Mouse (Mus musculus): ENCODE results near the gene Hoxa7. TPM values are rescaled to one million over a fixed set of nuclear protein-coding genes. Genes with fewer than 3 reads are reported as not detected.

Gene Hoxa7
- polyA plus RNA-seq, 1 experiment from 2014 or later = 90.8 TPM

- H3K4me2 ChIP-seq (ENCODE audit: low read depth, low read length) = peak overlapping the region; percentile 99
- H3K4me1 ChIP-seq (ENCODE audit: control insufficient read depth, insufficient read depth, low read length) = peaks cover 36% of the 10 kb centered on the region
- WGBS = 3% methylated on average over 23 of the region's 23 CpGs
- H3K4me3 ChIP-seq (ENCODE audit: low read depth, low read length) = peak overlapping the region; percentile 88
- H3K36me3 ChIP-seq (ENCODE audit: control insufficient read depth, insufficient read depth, low read length) = no peaks in the 10 kb centered on the region
- peak overlapping the region; percentile 98 for H3K9ac ChIP-seq (replicated peaks; ENCODE audit: low read depth, low read length)
- H3K27me3 ChIP-seq (ENCODE audit: control insufficient read depth, insufficient read depth, low read length) = no peaks in the 10 kb centered on the region
- ATAC-seq (ENCODE audit: low read depth) = no peak
- peak overlapping the region; percentile 99 for H3K27ac ChIP-seq (ENCODE audit: low read depth, low read length)
- no peaks in the 10 kb centered on the region for H3K9me3 ChIP-seq (ENCODE audit: control insufficient read depth, low read length)
Observed at GRCm38 (mm10) chr6:52217895-52218642, 3.6 kb downstream of the Hoxa7 start.

DNA sequence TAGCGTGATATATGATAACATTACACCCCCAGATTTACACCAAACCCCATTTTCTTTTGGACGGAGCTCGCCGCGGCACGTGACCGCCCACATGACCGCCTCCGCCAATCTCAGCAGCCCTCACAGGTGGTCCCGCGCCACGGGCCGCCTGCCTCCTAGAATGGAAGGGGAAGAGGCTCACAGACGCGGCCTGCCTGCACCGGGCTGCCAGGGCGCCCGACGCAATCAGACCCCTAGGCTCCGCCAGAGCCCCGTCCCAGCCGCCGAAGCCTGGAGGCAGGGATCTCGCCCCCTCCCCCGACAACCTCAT is 4.2 kb downstream of the Hoxa7 start:
- H3K4me3 ChIP-seq (ENCODE audit: low read depth, low read length) = peak overlapping the region; percentile 88
- H3K9ac ChIP-seq (replicated peaks; ENCODE audit: low read depth, low read length) = peak overlapping the region; percentile 98
- H3K27ac ChIP-seq (ENCODE audit: low read depth, low read length) = peak overlapping the region; percentile 99
- H3K4me1 ChIP-seq (ENCODE audit: control insufficient read depth, insufficient read depth, low read length) = peaks cover 36% of the 10 kb centered on the region
- peak; percentile 79 for ATAC-seq (ENCODE audit: low read depth)
- peak overlapping the region; percentile 99 for H3K4me2 ChIP-seq (ENCODE audit: low read depth, low read length)
- no peaks in the 10 kb centered on the region for H3K36me3 ChIP-seq (ENCODE audit: control insufficient read depth, insufficient read depth, low read length)
- H3K27me3 ChIP-seq (ENCODE audit: control insufficient read depth, insufficient read depth, low read length) = no peaks in the 10 kb centered on the region
- WGBS = under 1% methylated on average over 24 of the region's 25 CpGs
- no peaks in the 10 kb centered on the region for H3K9me3 ChIP-seq (ENCODE audit: control insufficient read depth, low read length)

GRCm38 (mm10) chr6:52216691-52217458 is 4.8 kb downstream of the Hoxa7 start:
- ATAC-seq (ENCODE audit: low read depth) = peak; percentile 15
- Histone ChIP-seq H3K36me3 (ENCODE audit: control insufficient read depth, insufficient read depth, low read length) (no peaks in the 10 kb centered on the region), H3K4me1 (ENCODE audit: control insufficient read depth, insufficient read depth, low read length) (peaks cover 36% of the 10 kb centered on the region), H3K27me3 (ENCODE audit: control insufficient read depth, insufficient read depth, low read length) (no peaks in the 10 kb centered on the region), H3K27ac (ENCODE audit: low read depth, low read length) (peak overlapping the region; percentile 99), H3K9ac (replicated peaks; ENCODE audit: low read depth, low read length) (peak overlapping the region; percentile 98), H3K9me3 (ENCODE audit: control insufficient read depth, low read length) (no peaks in the 10 kb centered on the region), H3K4me2 (ENCODE audit: low read depth, low read length) (peak overlapping the region; percentile 99), H3K4me3 (ENCODE audit: low read depth, low read length) (peak overlapping the region; percentile 88)
- under 1% methylated on average over 60 of the region's 60 CpGs for WGBS

DNA sequence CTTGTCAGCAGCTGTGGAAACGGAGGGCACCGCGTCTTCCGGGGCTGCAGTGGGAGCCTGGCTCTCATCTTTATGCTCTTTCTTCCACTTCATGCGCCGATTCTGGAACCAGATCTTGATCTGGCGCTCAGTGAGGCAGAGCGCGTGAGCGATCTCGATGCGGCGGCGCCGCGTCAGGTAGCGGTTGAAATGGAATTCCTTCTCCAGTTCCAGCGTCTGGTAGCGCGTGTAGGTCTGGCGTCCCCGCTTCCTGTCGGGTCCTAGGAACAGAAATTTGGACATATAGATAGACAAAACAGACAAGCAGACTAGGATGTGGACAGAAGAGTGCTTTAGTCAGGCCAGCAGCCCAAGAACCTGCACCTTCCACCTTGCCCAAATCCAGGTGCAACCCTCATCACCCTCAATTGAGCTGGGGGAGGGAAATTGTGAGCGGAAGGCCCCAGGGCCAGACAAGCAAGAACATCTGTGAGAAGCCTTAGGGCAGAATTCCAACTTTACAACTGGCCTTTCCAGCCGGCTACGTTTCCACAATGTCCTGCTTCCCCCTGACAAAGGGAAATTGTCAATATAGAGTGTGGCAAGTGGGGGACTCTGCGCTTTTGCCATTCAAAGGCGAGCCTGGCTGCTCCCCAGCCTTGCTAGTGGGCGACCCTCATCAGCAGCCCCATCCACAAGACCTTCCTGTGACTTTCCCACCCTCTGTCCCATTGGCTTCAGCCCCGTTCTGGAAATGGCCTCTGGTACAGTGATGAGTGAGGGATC is 5.7 kb downstream of the Hoxa7 start:
- Histone ChIP-seq H3K4me3 (ENCODE audit: low read depth, low read length) (peak overlapping the region; percentile 88), H3K9me3 (ENCODE audit: control insufficient read depth, low read length) (no peaks in the 10 kb centered on the region), H3K36me3 (ENCODE audit: control insufficient read depth, insufficient read depth, low read length) (no peaks in the 10 kb centered on the region), H3K4me2 (ENCODE audit: low read depth, low read length) (peak overlapping the region; percentile 99), H3K9ac (replicated peaks; ENCODE audit: low read depth, low read length) (peak overlapping the region; percentile 98), H3K27me3 (ENCODE audit: control insufficient read depth, insufficient read depth, low read length) (no peaks in the 10 kb centered on the region), H3K27ac (ENCODE audit: low read depth, low read length) (peak overlapping the region; percentile 99), H3K4me1 (ENCODE audit: control insufficient read depth, insufficient read depth, low read length) (peaks cover 36% of the 10 kb centered on the region)
- under 1% methylated on average over 30 of the region's 30 CpGs for WGBS
- ATAC-seq (ENCODE audit: low read depth) = no peak

- no peaks in the 10 kb centered on the region for H3K36me3 ChIP-seq (ENCODE audit: control insufficient read depth, insufficient read depth, low read length)
- H3K9me3 ChIP-seq (ENCODE audit: control insufficient read depth, low read length) = no peaks in the 10 kb centered on the region
- peak overlapping the region; percentile 98 for H3K9ac ChIP-seq (replicated peaks; ENCODE audit: low read depth, low read length)
- H3K4me2 ChIP-seq (ENCODE audit: low read depth, low read length) = peak overlapping the region; percentile 99
- peak overlapping the region; percentile 99 for H3K27ac ChIP-seq (ENCODE audit: low read depth, low read length)
- no peak for ATAC-seq (ENCODE audit: low read depth)
- no peaks in the 10 kb centered on the region for H3K27me3 ChIP-seq (ENCODE audit: control insufficient read depth, insufficient read depth, low read length)
- 6% methylated on average over 3 of the region's 3 CpGs for WGBS
- H3K4me3 ChIP-seq (ENCODE audit: low read depth, low read length) = peak overlapping the region; percentile 88
- H3K4me1 ChIP-seq (ENCODE audit: control insufficient read depth, insufficient read depth, low read length) = peaks cover 36% of the 10 kb centered on the region
Observed at GRCm38 (mm10) chr6:52215070-52215469, 6.6 kb downstream of the Hoxa7 start.

DNA sequence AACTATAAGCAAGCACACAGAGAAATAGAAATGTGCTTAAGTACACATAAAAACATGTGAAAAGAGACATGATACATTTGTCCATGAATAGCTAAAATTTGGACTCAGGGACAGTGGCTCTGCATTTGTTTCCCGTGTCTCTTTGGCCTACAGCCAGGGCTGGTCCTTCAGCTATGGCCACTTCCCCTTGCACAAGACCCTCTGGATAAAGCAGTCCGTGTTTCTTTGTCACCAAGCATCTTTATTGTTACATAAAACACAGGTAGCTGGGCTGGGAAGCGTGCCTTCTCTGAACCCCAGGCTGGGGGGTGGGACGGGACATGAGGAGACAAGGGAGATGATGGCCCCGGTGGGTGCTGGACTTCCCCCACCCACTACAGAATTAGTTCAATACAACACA is 7.4 kb downstream of the Hoxa7 start:
- peak overlapping the region; percentile 99 for H3K27ac ChIP-seq (ENCODE audit: low read depth, low read length)
- H3K27me3 ChIP-seq (ENCODE audit: control insufficient read depth, insufficient read depth, low read length) = no peaks in the 10 kb centered on the region

GRCm38 (mm10) chr6:52213119-52213986 is 8.3 kb downstream of the Hoxa7 start, which contains the start of the genes Hoxa3 and Gm28308:
Gene Hoxa3, minus strand, starts transcription at chr6:52213336.
Gene Gm28308, minus strand, starts transcription at chr6:52213339.
- 2% methylated on average over 38 of the region's 38 CpGs for WGBS
- H3K27me3 ChIP-seq (ENCODE audit: control insufficient read depth, insufficient read depth, low read length) = no peaks in the 10 kb centered on the region
- H3K36me3 ChIP-seq (ENCODE audit: control insufficient read depth, insufficient read depth, low read length) = no peaks in the 10 kb centered on the region
- no peaks in the 10 kb centered on the region for H3K9me3 ChIP-seq (ENCODE audit: control insufficient read depth, low read length)
- peak within 1 kb of the TSS; percentile 88 for H3K4me3 ChIP-seq (ENCODE audit: low read depth, low read length)
- peak within 1 kb of the TSS; percentile 98 for H3K9ac ChIP-seq (replicated peaks; ENCODE audit: low read depth, low read length)
- peak within 1 kb of the TSS; percentile 99 for H3K27ac ChIP-seq (ENCODE audit: low read depth, low read length)
- peak within 1 kb of the TSS; percentile 99 for H3K4me2 ChIP-seq (ENCODE audit: low read depth, low read length)
- peaks cover 30% of the 10 kb centered on the region for H3K4me1 ChIP-seq (ENCODE audit: control insufficient read depth, insufficient read depth, low read length)
- peak; percentile 76 for ATAC-seq (ENCODE audit: low read depth)

More for the DNA sequence above, 7.4 kb downstream of the Hoxa7 start:
- no peak for ATAC-seq (ENCODE audit: low read depth)
- Histone ChIP-seq H3K9me3 (ENCODE audit: control insufficient read depth, low read length) (no peaks in the 10 kb centered on the region), H3K4me3 (ENCODE audit: low read depth, low read length) (peak overlapping the region; percentile 88), H3K4me2 (ENCODE audit: low read depth, low read length) (peak overlapping the region; percentile 99), H3K9ac (replicated peaks; ENCODE audit: low read depth, low read length) (peak overlapping the region; percentile 98), H3K36me3 (ENCODE audit: control insufficient read depth, insufficient read depth, low read length) (no peaks in the 10 kb centered on the region), H3K4me1 (ENCODE audit: control insufficient read depth, insufficient read depth, low read length) (peaks cover 35% of the 10 kb centered on the region)
- WGBS = 11% methylated on average over 5 of the region's 5 CpGs

GRCm38 (mm10) chr6:52212556-52213118 is 9.0 kb downstream of the Hoxa7 start:
- ATAC-seq (ENCODE audit: low read depth) = peak; percentile 20; the same call in 1 of the 2 replicates
- Histone ChIP-seq H3K4me3 (ENCODE audit: low read depth, low read length) (peak overlapping the region; percentile 88), H3K9ac (replicated peaks; ENCODE audit: low read depth, low read length) (peak overlapping the region; percentile 98), H3K27ac (ENCODE audit: low read depth, low read length) (peak overlapping the region; percentile 99), H3K4me1 (ENCODE audit: control insufficient read depth, insufficient read depth, low read length) (peaks cover 27% of the 10 kb centered on the region), H3K4me2 (ENCODE audit: low read depth, low read length) (peak overlapping the region; percentile 99), H3K27me3 (ENCODE audit: control insufficient read depth, insufficient read depth, low read length) (no peaks in the 10 kb centered on the region), H3K9me3 (ENCODE audit: control insufficient read depth, low read length) (no peaks in the 10 kb centered on the region), H3K36me3 (ENCODE audit: control insufficient read depth, insufficient read depth, low read length) (no peaks in the 10 kb centered on the region)
- WGBS = 1% methylated on average over 22 of the region's 22 CpGs
